Mouse (Mus musculus) cerebellum, postnatal 25 days (tissue): ENCODE measurements at regions not wholly inside any gene's neighbourhood (a gene's known extent, or its start where the extent isn't known, plus 50 kb on each side); places are given as distances from the start of the nearest gene placed in this dataset.
A peak's percentile ranks its signal among the peaks of the same experiment; 100 is the strongest.
"Not testable (repeated sequence)": the region's sequence is repeated elsewhere in the genome, so short reads cannot be mapped to it uniquely, and the experiment has no call there.

ENCODE experiments used
- DNase-seq, 2 experiments: peaks; one replicate each; pipeline ENCODE4 v3.0.0; 2021; ENCODE audit warnings: mixed read lengths in 2 of 2

DNA sequence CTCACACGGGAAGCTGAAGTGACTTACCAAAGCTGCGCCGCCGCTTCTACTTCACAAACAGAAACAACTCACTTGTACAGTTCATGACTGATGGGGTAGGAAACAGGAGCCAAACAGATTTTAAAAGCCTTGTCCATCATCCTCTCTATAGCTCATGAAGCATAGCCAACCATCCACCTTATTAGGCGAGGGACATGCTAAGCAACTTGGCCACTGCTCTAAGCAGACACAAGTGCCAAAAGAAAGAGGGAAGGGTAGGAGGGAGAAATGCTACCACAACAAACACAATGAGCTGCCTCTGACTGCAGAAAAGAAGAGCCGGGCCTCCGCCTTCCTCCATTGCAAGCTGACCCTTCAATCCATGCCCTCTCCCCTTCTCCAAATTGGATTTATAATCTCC, 179.9 kb downstream of the Dhx15 start:
- DNase-seq: no peak

DNA sequence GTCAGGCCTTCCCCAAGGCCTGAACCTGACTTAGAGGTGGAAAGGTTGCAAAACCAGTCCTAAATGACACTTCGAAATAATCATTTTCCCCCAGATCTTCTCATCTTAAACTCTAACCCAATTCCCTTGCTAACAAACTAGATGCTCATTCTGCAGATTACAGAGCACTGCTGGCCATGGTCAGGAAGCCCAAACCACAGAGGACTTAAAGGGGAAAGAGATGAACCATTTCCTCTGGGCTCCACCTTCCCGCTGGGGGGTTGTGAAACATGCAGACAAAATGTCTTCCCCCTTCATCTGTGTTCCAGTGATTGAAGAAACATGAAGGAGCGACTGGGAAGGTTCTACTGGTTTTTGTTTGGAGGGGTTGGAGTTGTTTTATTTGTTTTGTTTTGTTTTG, 181.4 kb downstream of the Dhx15 start:
- no peak for DNase-seq

DNA sequence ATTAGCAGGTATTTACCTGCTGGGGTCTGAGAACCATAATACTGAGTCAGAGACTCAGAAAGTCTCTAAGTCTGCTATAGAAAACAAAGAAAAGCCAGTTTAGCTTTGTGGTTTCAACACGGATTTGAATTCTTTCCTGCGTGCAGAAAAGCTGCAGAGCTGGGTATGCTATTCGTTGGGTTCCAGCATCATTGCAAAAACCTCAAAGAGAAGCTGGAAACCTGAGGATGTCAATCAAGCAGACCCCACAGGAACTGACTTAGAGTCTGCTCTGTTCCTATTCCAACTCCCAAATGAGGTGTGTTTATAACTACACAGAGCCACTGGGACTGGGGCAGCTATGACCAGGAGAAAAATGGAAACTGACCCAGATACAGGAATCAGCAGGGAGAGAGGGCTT, 183.5 kb downstream of the Dhx15 start:
- DNase-seq: no peak

DNA sequence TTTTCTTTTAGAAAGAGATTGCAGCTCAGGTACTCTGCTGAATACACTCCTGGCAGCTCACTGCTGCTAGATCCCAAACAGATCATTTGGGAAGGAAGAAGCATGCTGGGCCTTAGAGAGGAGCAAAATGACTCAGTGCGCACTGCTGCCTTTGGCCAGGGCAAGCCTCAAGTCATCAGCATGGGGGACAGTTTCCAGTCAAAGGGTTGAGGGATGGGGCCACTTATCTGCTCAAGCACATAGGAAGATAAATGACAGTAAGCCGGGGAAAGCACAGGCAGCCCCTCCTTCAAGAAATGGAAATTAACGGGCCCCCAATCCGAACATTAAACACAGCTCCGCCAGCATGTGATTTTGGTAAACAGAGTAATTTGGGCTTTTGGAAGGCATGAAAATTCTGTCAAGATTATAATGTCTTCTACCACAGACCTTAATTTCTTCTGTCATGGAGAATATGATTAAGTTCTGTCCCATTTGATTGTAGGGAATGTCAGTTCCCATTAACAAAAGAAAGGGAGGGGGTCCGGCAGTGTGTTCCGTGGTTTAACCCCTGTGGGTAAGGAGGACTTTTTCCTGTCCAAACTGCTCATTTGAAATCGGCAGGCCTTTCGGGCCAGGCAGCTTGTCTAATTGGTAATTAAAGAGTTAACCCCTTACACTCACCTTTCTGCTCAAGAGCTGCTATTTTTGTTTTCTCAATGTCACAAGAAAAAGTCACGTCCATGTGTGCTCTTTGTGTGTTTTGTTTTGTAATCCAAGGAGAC, 199.3 kb downstream of the Dhx15 start:
- DNase-seq: peak in 1 of 2 experiments; percentile 35

DNA sequence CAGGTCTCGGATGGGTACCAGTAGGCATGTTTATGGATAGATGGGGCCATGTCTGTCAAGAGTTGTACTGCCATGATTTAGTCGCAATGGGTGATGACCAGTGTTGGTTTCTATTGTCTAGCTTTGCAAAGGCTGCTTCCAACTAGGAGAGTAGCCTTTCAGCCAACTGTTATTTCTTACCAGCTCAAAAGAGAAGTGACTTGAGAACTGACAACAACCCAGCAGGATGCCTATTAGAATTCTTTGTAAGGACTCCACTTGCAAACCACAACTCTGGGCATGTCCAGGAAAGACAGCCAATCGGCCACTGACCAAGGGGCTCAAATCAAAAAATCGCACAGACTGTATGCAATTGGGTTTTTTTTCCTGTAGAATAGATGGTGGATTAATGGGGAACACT, 200.9 kb downstream of the Dhx15 start:
- DNase-seq: no peak

DNA sequence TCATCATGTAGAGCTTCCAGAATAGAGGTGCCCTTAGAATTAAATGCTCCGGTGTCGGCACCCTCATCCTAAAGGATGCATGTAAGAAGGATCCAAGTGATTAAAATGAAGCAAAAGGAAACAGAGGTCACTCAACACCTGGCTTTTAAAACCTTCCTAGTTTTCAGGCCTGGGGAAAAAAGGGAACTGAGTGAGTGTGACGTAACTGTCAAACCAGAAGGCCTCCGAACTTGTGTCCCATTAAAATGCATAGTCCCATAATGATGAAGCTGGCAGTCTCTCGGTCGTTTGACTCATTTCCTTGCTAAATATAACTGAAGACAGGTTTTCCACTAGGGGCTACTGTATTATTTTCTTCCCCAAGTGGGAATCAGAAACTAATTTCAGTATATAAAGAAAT, 201.4 kb downstream of the Dhx15 start:
- DNase-seq: no peak

DNA sequence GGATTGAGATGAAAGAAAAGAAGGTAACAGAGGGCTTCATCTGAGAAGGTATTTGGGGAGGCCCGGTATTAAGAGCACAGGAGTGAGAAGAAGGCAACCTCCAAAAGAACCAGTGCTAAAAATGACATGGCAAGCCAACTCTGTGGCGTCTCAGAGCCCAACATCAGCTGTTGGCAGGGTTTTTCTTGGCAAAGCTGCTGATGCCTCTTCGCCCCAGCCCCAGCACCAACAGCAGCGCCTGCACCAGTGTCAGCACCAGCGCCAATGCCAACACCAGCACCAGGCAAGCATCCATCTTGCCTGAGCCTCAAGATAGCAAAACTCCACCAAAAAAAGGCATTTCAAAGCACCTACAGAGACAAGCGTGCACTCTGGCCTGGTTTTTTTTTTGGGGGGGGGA, 205.3 kb downstream of the Dhx15 start:
- no peak for DNase-seq

DNA sequence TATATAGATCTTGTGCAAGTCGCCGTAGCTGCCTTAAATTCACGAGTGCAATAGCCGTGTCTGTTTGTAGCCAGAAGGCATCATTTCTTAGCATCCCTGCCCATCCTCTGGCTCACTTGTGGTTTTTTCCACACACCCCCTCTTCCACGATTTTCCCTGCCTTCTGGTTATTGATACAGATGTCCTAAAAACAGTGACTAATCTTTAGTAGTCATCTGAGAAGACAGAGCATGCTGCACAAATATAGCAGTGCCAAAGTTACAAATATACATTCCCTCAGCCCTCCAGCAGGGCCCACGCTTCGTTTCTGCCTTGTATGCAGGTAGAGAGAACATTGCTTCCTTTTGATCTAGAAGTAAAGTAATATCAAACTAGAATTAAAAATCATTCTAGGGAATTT, 207.5 kb downstream of the Dhx15 start:
- DNase-seq: no peak

DNA sequence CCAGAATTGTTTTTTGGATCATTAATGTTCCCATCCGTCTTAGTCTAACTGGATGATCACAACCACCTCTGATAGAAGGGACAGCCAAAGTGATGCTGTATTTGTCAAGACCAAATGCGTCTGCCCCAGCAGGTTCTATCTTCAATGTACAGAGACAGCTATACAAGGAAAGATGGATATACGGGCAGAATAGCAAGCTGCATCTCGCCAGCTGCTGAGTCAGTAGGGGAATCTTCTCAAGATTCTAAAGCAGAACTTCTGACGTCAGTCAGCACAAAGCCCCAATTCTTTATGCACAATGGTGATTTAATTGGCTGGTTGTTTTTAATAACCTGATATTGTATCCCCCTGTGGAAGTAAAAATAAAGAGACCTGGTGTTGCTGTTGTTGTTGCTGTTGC, 209.4 kb downstream of the Dhx15 start:
- no peak for DNase-seq

DNA sequence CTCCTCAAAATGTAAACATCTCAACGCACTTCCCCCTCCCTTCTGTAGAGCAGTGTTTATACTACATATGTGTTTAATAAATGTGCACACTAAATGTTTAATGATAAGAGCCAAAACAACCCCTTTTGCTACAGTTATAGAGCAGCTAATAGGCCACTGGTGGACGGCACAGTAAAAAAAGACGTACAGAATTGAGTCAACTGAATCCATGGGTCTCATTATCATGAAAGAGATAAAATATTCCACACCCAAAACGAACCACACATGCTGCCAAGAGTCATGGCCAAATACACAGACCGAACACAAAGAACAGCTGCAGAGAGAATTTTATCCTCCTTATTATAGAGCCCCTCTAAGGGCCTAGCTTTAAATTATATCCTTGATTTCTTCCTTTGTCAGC, 237.8 kb downstream of the Dhx15 start:
- DNase-seq: no peak

DNA sequence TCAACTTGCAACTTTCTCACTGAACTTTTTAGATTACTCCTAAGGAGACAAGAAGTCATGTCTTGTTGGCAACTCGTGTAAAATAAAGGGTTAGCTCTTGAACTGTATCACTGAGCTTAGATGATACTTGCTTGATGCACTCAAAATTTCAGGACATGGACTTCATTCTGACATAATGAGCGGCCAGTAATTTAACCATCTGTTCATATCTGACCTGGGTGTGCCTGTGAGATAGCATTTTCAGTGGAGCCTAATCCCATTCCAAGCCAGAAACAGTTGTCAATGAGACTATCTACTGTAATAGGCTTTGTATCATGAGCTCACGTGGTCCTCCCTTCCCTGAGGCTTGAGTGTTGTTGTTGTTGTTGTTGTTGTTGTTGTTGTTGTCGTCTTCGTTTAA, 240.3 kb downstream of the Dhx15 start:
- no peak for DNase-seq

DNA sequence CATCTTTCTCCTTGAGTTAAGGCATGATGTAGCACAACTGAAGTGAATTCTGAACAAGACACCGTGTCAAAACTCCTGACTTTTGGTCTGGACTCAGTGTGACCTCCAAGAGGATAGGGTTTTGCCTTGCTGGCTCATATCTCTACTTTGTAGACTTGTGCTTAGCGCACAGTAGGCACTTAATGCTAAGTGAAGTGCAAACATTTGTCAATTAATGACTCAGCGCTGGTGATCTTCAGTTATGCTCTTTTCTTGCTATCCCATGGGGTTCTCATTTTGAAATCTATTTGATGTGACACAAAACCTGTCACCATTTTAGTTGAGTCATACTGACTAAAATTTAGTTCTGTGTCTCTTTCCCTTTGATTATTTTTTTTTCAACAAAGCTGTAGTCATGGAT, 244.3 kb downstream of the Dhx15 start:
- no peak for DNase-seq

DNA sequence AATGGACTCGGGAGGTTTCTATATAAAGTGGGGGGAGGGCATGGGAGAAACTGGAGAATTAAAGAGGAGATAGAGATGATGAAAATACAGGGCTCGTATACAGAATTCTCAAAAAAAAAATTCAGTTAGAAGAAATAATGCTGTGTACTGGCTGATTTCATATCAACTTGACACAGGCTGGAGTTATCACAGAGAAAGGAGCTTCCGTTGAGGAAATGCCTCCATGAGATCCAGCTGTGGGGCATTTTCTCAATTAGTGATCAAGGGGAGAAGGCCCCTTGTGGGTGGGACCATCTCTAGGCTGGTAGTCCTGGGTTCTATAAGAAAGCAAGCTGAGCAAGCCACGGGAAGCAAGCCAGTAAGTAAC, 248.4 kb downstream of the Dhx15 start:
- DNase-seq: not testable (repeated sequence)

DNA sequence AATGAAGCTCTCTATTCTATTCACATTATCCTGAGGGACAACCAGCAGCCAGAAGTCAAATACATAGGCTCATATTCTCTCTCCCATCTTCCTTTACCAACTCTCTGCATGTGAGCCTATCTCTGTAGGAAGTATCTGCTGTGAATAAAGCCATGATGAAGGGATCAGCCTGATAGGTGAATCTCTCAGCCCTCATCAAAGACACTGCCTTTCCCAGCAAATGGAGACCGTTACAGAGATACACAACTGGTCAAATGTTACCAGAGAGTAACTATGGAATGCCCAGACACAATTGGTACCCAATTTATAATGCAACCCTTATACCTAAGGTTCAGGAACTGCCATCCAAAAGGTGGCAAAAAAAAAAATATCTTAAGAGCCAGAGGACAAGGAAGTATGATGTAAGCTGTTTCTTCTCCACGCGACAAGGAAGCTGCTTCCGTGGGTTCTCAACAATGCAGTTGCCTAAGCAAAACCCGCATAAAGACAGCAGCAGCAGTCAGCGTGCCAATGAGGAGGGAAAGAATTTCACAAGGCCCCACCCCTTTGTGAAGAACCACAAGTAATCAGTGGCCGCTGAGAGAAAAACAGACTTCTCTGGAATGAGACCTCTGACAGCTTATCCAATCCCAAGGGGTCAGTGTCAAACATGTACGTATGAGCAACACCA, 248.9 kb downstream of the Dhx15 start:
- DNase-seq: no peak

DNA sequence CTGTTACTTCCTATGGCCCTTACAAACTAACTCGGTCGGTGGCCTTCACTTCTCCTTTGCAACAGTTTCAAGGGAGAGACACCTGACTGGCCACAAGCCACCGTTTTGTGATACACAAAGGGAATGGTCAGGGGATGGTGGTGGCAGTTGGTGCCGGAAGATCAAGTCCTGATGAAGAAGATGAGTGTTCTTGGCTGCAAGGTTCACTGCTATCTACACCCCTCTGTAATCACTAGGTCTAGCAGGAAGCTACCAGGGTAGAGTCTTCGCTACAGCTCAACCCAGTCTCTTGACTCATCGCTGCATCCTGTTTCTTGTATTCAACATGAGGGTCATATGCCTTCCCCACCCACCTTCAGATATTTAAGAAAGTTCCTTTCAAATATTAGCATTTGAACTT, 251.5 kb downstream of the Dhx15 start:
- no peak for DNase-seq

DNA sequence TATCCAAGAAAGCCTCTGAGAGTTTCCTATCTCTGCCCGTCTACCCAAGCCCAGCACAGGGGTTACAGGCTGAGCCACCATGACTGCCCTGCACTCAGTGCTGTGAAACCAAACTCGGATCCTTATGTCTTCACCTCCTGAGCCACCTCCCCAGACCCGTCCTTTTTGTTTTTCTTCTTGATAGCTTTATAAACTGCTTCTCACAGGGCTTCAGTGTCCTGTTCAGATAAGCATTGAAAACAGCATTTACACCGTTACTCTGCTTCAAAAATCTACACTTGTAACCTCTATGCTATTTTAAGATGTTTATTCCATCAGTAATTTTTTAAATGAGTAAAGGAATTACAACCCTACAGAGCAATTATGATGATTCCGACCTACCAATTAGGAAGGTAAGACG, 253.0 kb downstream of the Dhx15 start:
- DNase-seq: no peak

DNA sequence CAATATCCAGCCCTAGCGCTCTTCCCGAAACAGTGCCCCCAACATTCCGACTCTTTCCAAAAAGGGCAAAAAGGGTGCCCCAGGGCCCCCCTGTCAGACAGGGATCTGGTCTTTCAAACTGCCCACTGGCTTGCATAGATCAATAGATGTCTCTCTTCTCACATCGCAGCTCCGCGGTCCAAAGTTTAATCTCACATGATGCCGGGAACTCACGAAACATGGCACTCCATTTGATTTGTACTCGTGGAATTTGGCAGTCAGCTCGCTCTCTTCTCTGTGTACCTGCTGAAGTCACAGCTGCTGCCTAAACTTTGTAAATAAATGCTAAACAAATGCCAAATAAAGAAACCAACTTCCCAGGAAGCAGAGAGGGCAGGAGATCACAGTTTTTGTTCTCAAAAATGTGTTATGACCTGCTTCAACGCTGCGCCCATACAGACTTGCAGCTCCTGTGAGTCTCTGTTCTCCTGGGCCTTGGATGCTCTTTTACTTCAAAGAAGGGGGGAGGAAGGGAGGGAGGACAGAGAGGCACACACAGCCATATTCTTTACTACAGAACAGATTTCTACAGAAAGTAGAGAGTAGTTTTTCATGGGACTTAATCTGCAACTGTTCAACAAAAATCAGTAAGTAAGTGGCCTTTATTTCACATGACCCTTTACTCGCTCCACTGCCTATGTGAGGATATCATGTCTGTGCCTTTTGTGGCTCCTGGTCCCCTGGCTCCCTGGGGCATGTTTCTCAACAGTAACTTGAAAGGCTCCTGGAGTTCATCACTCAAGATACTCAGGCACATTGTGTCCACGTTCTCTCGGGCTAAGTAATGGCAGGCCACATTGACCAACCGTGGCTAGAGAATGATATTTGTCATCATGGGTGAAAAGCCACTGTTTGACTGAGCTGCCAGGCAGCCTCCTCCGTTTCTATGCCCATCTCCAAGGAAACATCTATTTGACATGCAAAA, 254.6 kb downstream of the Dhx15 start:
- no peak for DNase-seq

DNA sequence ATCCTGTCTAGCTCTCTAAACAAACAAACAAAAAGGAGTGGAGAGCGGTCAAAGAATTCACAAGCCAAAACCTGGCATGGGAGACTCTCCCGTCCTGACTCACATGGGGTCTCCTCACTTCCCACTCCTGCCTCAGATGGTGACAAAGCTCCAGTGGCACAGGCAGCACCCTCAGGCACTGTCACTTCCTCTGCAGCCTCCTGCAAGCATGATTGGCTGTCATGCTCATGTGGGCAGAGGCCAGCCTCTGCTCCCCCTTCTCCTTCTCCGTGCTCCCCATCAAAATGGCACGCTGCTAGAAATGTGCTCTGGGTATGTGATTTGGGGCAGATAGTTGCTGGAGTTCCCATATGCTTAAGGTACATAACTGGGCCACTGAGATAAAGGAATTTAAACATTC, 255.4 kb downstream of the Dhx15 start:
- DNase-seq: no peak

DNA sequence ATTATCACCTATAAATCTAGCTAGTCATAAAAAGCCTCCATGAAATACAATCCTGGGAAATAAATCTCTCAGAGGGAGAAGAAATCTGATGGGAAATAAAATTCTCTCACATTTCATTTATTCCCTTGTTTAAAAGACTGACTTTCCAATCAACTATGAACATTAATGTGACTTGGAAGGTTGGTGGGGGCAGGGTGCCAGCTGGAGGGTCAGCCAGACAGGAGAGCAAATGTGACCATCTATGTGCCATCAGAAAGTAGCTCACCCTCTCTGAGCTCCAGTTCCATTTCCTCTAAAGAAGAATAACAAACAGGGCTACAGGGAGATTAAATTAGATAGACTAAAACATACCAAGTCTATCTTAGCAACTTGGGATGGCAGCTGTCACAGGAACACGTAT, 257.0 kb downstream of the Dhx15 start:
- no peak for DNase-seq

DNA sequence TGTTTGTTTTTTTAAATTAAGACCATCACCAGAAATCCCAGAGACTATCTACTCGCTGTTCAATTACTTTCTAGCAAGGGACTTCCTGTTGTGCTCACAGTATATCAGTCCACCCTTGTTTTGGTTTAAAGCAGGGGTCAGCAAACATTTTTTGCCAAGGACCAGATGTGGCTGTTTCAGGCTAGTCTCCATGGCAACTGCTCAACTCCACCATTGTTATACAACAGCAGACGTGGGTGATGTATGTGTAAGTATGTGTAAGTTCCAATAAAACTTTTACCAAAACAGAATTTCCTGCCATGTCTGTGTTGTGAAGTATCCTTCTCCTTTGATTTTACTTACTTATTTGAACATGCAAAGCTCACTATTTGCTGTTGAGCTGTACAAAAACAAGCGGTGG, 259.9 kb downstream of the Dhx15 start:
- DNase-seq: no peak

DNA sequence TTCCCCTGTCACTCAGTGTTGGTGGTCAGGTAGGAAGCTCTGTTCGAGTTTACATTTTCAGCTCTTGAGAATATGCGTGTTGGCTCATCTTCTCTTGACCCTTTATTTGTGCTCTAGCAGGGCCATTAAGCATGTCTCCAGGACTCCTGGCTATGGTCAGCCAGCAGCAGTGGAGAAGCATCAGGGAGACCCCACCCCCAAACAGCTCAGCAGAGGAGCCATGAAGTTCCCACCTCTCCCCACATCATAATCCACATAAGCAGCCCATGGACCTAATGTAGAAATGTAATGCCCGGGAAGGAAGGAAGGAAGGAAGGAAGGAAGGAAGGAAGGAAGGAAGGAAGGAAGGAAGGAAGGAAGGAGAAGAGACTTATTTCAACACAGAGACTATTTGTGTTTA, 261.5 kb downstream of the Dhx15 start:
- DNase-seq: no peak

DNA sequence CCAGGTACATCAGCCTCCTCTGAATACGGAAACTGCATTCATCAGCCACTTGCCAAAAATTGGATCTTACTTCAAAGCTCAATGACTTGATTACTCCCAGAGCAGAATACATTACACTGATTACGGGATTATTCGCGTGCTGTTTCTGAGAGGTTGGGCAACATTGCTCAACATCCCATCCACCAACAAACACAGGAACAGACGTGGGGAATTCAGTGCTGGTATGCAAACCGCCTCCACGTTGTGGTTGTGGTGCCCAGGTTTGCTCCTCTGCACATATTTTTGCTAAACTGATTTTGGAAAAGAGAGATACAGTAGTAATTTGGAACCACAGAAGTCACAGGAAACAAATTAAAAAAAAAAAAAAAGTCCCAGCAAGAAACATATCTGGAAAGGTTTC, 266.9 kb downstream of the Dhx15 start:
- DNase-seq: no peak

DNA sequence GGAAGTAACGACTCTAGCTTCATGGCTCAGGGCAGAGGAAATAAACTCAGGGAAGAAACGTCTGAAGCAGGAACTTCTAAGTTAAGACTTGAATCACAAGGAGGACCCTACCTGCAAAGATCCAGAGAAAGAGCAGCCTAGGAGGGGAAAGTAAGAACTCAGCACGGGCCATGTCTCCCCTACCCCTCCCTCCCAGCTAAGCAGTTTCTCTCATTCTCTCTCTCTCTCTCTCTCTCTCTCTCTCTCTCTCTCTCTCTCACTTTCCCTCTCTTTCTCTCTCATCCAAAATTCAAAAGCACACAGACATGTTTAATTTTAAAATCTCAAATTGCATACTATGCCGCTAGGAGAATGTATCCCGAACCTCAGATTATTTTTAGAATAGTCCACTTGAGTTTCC, 267.3 kb downstream of the Dhx15 start:
- no peak for DNase-seq

DNA sequence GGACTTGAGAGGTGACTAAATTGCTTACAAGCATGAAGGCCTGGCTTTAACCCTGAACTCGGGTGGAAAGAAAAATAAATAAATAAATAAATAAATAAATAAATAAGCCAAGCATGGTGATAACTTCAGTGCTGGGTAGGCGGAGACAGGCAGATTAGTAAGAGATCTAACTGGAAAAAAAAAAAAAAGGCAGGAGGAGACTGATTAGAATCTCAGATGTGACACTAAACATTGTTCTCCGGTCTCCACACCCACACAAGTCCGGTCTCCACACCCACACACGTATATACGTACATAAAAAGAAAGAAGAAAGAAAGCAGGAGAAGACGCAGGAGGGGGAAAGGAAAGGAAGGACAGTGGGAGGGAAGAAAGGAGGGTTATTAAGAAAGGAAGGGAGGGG, 267.8 kb downstream of the Dhx15 start:
- DNase-seq: no peak
